Mouse (Mus musculus): ENCODE results near the gene Ivns1abp. TPM values are rescaled to one million over a fixed set of nuclear protein-coding genes. Genes with fewer than 3 reads are reported as not detected.

Ivns1abp gene
- polyA plus RNA-seq, 2 experiments: 208 to 235 TPM

GRCm38 (mm10) chr1:151341321-151342044 lies 2.8 kb upstream of the Ivns1abp start:
- ATAC-seq (ENCODE audit: low FRiP score, low read depth): no peak
- no peaks in the 10 kb centered on the region for H3K36me3 ChIP-seq (ENCODE audit: control insufficient read depth, insufficient read depth, low read length)
- 58% methylated on average over 8 of the region's 8 CpGs for WGBS

GRCm38 (mm10) chr1:151342311-151342710 lies 2.0 kb upstream of the Ivns1abp start:
- no peaks in the 10 kb centered on the region for H3K9me3 ChIP-seq (ENCODE audit: control insufficient read depth, low read length)
- WGBS: 57% methylated on average over 3 of the region's 3 CpGs
- no peak overlapping the region for H3K4me2 ChIP-seq (replicated peaks; ENCODE audit: low read depth, low read length, severe bottlenecking)
- ATAC-seq (ENCODE audit: low FRiP score, low read depth) (no peak), DNase-seq (ENCODE audit: low spot score) (no peak)
- no peak overlapping the region for H3K27ac ChIP-seq (replicated peaks; ENCODE audit: low read depth, low read length)
- no peaks in the 10 kb centered on the region for H3K27me3 ChIP-seq (ENCODE audit: control insufficient read depth, insufficient read depth, low read length)
- no peak overlapping the region for H3K4me3 ChIP-seq (replicated peaks; ENCODE audit: low read length)
- TF ChIP-seq POLR2A (IDR thresholded peaks at IDR 0.05; ENCODE audit: borderline replicate concordance, extremely low read depth, insufficient read depth, insufficient read length): no peak
- peaks cover 15% of the 10 kb centered on the region for H3K4me1 ChIP-seq (ENCODE audit: control insufficient read depth, insufficient read depth, low read length)
- no peaks in the 10 kb centered on the region for H3K36me3 ChIP-seq (ENCODE audit: control insufficient read depth, insufficient read depth, low read length)
- H3K9ac ChIP-seq (ENCODE audit: low read depth, low read length, severe bottlenecking): no peak overlapping the region

More at GRCm38 (mm10) chr1:151341321-151342044, 2.8 kb upstream of the Ivns1abp start:
- no peak overlapping the region for H3K9ac ChIP-seq (ENCODE audit: low read depth, low read length, severe bottlenecking)
- no peak overlapping the region for H3K4me3 ChIP-seq (replicated peaks; ENCODE audit: low read length)
- H3K9me3 ChIP-seq (ENCODE audit: control insufficient read depth, low read length): no peaks in the 10 kb centered on the region
- no peak overlapping the region for H3K27ac ChIP-seq (replicated peaks; ENCODE audit: low read depth, low read length)
- no peak for TF ChIP-seq POLR2A (IDR thresholded peaks at IDR 0.05; ENCODE audit: borderline replicate concordance, extremely low read depth, insufficient read depth, insufficient read length)
- no peak overlapping the region for H3K4me2 ChIP-seq (replicated peaks; ENCODE audit: low read depth, low read length, severe bottlenecking)
- DNase-seq (ENCODE audit: low spot score): no peak
- H3K4me1 ChIP-seq (ENCODE audit: control insufficient read depth, insufficient read depth, low read length): peaks cover 8% of the 10 kb centered on the region
- H3K27me3 ChIP-seq (ENCODE audit: control insufficient read depth, insufficient read depth, low read length): no peaks in the 10 kb centered on the region

- H3K4me2 ChIP-seq (replicated peaks; ENCODE audit: low read depth, low read length, severe bottlenecking): no peak overlapping the region; the same call in 1 of the 2 replicates
- ATAC-seq (ENCODE audit: low FRiP score, low read depth) (no peak), DNase-seq (ENCODE audit: low spot score) (no peak)
- no peak overlapping the region for H3K4me3 ChIP-seq (replicated peaks; ENCODE audit: low read length)
- 33% methylated on average over 6 of the region's 6 CpGs for WGBS
- H3K9me3 ChIP-seq (ENCODE audit: control insufficient read depth, low read length): no peaks in the 10 kb centered on the region
- H3K27ac ChIP-seq (replicated peaks; ENCODE audit: low read depth, low read length): no peak overlapping the region
- H3K27me3 ChIP-seq (ENCODE audit: control insufficient read depth, insufficient read depth, low read length): no peaks in the 10 kb centered on the region
- H3K9ac ChIP-seq (ENCODE audit: low read depth, low read length, severe bottlenecking): no peak overlapping the region
- H3K4me1 ChIP-seq (ENCODE audit: control insufficient read depth, insufficient read depth, low read length): peaks cover 15% of the 10 kb centered on the region
- no peaks in the 10 kb centered on the region for H3K36me3 ChIP-seq (ENCODE audit: control insufficient read depth, insufficient read depth, low read length)
- TF ChIP-seq POLR2A (IDR thresholded peaks at IDR 0.05; ENCODE audit: borderline replicate concordance, extremely low read depth, insufficient read depth, insufficient read length): no peak
Measured at GRCm38 (mm10) chr1:151342968-151343367, 1.3 kb upstream of the Ivns1abp start.

GRCm38 (mm10) chr1:151343571-151344282 lies 550 bp upstream of the Ivns1abp start:
- DNase-seq (ENCODE audit: low spot score): no peak
- Histone ChIP-seq H3K4me1 (ENCODE audit: control insufficient read depth, insufficient read depth, low read length) (peaks cover 21% of the 10 kb centered on the region), H3K4me3 (replicated peaks; ENCODE audit: low read length) (peak overlapping the region; percentile 73), H3K4me2 (replicated peaks; ENCODE audit: low read depth, low read length, severe bottlenecking) (peak overlapping the region; percentile 59), H3K27ac (replicated peaks; ENCODE audit: low read depth, low read length) (no peak overlapping the region), H3K9me3 (ENCODE audit: control insufficient read depth, low read length) (no peaks in the 10 kb centered on the region), H3K9ac (ENCODE audit: low read depth, low read length, severe bottlenecking) (peak overlapping the region; percentile 87), H3K27me3 (ENCODE audit: control insufficient read depth, insufficient read depth, low read length) (no peaks in the 10 kb centered on the region), H3K36me3 (ENCODE audit: control insufficient read depth, insufficient read depth, low read length) (no peaks in the 10 kb centered on the region)
- WGBS: 1% methylated on average over 17 of the region's 17 CpGs
- ATAC-seq (ENCODE audit: low FRiP score, low read depth): no peak; the same call in 1 of the 2 replicates
- no peak for TF ChIP-seq POLR2A (IDR thresholded peaks at IDR 0.05; ENCODE audit: borderline replicate concordance, extremely low read depth, insufficient read depth, insufficient read length)

- Histone ChIP-seq H3K9ac (ENCODE audit: low read depth, low read length, severe bottlenecking) (peak overlapping the region; percentile 87), H3K4me1 (ENCODE audit: control insufficient read depth, insufficient read depth, low read length) (peaks cover 23% of the 10 kb centered on the region), H3K4me2 (replicated peaks; ENCODE audit: low read depth, low read length, severe bottlenecking) (peak overlapping the region; percentile 59), H3K27ac (replicated peaks; ENCODE audit: low read depth, low read length) (peak overlapping the region; percentile 87), H3K27me3 (ENCODE audit: control insufficient read depth, insufficient read depth, low read length) (no peaks in the 10 kb centered on the region), H3K36me3 (ENCODE audit: control insufficient read depth, insufficient read depth, low read length) (peaks cover 10% of the 10 kb centered on the region), H3K9me3 (ENCODE audit: control insufficient read depth, low read length) (no peaks in the 10 kb centered on the region), H3K4me3 (replicated peaks; ENCODE audit: low read length) (peak overlapping the region; percentile 73)
- peak; percentile 64; the same call in 1 of the 2 replicates for TF ChIP-seq POLR2A (IDR thresholded peaks at IDR 0.05; ENCODE audit: borderline replicate concordance, extremely low read depth, insufficient read depth, insufficient read length)
- DNase-seq (ENCODE audit: low spot score): peak; percentile 90
- 0% methylated on average over 48 of the region's 55 CpGs for WGBS
- peak; percentile 87 for ATAC-seq (ENCODE audit: low FRiP score, low read depth)
Measured at GRCm38 (mm10) chr1:151345109-151345862, 1.0 kb downstream of the Ivns1abp start.

Data from limb, embryonic 14.5 days (tissue).